Mouse (Mus musculus) liver, adult 2 months (tissue): ENCODE measurements around the gene Thsd1.

Experiments used
- CTCF ChIP-seq: fragments of 200-500 bp; IDR thresholded peaks from 2 replicates; pipeline ENCODE4 v1.5.1; 2011; ENCODE audit warnings: low read depth, low read length, control low read depth
- POLR2A ChIP-seq: fragments of 200-500 bp; IDR thresholded peaks from 2 replicates; pipeline ENCODE4 v1.6.1; 2011; ENCODE audit warnings: low read length, control low read depth; ENCODE audit not compliant: insufficient read depth; ENCODE audit errors: extremely low read depth

DNA sequence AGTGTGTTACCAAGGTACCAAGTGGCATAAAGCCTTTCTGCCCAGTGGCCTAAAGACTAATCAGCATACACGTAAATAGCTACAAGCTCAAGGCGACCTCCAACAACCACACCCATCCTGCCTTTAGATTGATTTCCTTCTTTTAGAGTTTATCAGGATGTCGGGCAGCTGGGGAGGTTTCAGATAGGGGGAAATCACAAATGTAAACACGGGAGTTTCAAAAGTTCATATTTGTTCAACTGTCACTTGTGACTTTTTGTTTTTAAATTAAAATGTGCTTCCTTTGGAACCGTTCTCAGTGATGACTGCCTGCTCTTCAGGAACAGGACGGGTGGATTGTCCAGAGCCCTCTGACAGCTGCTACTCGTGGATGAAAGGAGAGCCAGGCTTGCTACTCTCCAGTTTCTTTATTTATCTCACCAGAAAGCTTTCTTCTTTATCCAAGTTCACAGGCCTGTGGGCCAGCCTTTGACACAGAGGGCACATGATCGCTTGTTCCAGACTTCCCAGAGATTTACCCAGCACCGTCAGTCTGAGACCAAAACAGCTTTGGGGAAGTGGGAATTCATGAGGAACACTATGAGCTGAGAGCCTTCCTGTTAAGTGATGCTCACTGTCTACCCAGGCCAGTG is 33.1 kb downstream of the Thsd1 start:
- no peak for TF ChIP-seq CTCF
- TF ChIP-seq POLR2A: no peak
